Mouse (Mus musculus): ENCODE measurements at regions not wholly inside any gene's neighbourhood (a gene's known extent, or its start where the extent isn't known, plus 50 kb on each side); places are given as distances from the start of the nearest gene placed in this dataset.

GRCm38 (mm10) chr6:24310675-24311074 lies 142.8 kb upstream of the Slc13a1 start:
- no peak for TF ChIP-seq POLR2A (IDR thresholded peaks at IDR 0.05; ENCODE audit: insufficient read depth, low read length)
- TF ChIP-seq CTCF (IDR thresholded peaks at IDR 0.05; ENCODE audit: low read depth, low read length), result no peak
